Mouse (Mus musculus): Measurements from ENCODE around the gene 1700029I15Rik. TPM values are rescaled to one million over a fixed set of nuclear protein-coding genes. Genes with fewer than 3 reads are reported as not detected.

Gene 1700029I15Rik
- polyA plus RNA-seq, 1 experiment = 0.91 TPM

- Histone ChIP-seq H3K4me2 (ENCODE audit: low read depth) (no peak overlapping the region), H3K4me3 (no peak overlapping the region), H3K79me2 (ENCODE audit: control insufficient read depth, insufficient read depth) (peaks cover 10% of the 10 kb centered on the region), H3ac (ENCODE audit: control insufficient read depth, insufficient read length) (no peak overlapping the region), H3K36me3 (ENCODE audit: control insufficient read depth, insufficient read depth) (peaks cover 10% of the 10 kb centered on the region), H3K27me3 (ENCODE audit: control insufficient read depth, insufficient read depth, insufficient read length) (no peaks in the 10 kb centered on the region)
- TF ChIP-seq TCF3 (IDR thresholded peaks at IDR 0.05; ENCODE audit: insufficient read length, low read depth) (no peak), MYOG (IDR thresholded peaks at IDR 0.05; ENCODE audit: control insufficient read depth in 1 of 3, insufficient read depth in 1 of 3, insufficient read length in 2 of 3, low read depth in 2 of 3) (peak in 2 of 3 experiments; percentile 37 to 51), MYOD1 (IDR thresholded peaks at IDR 0.05; ENCODE audit: control insufficient read depth in 1 of 3, insufficient read length in 2 of 3, low read depth in 2 of 3) (peak in 2 of 3 experiments; percentile 56 to 65)
These were observed 2.4 kb upstream of the 1700029I15Rik start for GRCm38 (mm10) chr2:92379783-92380494.

DNA sequence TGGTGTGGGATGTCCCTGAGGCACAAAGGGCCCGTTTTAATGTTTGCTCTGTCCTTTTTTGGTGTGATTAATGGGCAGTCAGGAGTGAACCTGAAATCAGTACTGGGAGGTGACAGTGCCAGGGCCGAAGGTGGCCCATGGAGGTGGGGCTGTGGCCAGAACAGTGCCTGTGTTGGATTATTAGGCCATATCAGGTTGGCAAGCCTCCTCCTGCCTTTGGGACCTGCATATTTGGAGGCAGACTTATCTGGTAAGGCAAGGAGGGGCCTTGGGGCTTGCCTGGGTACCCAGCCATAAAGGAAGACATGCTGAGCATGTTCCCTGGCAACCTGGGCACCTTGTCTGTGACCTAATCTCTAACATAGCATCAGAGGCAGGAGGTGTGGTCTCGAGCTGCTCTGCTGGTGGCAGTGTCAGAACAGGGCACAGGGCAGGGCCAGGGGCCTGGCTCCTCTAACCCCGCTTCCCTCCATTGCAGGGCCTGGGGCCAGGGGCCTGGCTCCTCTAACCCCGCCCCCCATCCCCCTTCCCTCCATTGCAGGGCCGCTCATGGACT, 1.8 kb upstream of the 1700029I15Rik start:
- peaks cover 10% of the 10 kb centered on the region for H3K36me3 ChIP-seq (ENCODE audit: control insufficient read depth, insufficient read depth)
- no peak overlapping the region for H3ac ChIP-seq (ENCODE audit: control insufficient read depth, insufficient read length)
- TF ChIP-seq SRF (IDR thresholded peaks at IDR 0.05; ENCODE audit: control insufficient read depth, insufficient read length, low read depth) (no peak), MAX (IDR thresholded peaks at IDR 0.05; ENCODE audit: low read depth) (no peak), TCF12 (IDR thresholded peaks at IDR 0.05; ENCODE audit: insufficient read depth, poor library complexity, severe bottlenecking) (no peak), POLR2AphosphoS2 (IDR thresholded peaks at IDR 0.05; ENCODE audit: insufficient read length, low read depth) (no peak), TCF3 (IDR thresholded peaks at IDR 0.05; ENCODE audit: insufficient read length, low read depth) (no peak), CEBPB (IDR thresholded peaks at IDR 0.05; ENCODE audit: insufficient read depth, poor library complexity, severe bottlenecking) (no peak), MYOG (IDR thresholded peaks at IDR 0.05; ENCODE audit: control insufficient read depth in 1 of 3, insufficient read depth in 1 of 3, insufficient read length in 2 of 3, low read depth in 2 of 3) (no peak), POLR2A (IDR thresholded peaks at IDR 0.05; ENCODE audit: insufficient read length, low read depth) (no peak), MYOD1 (IDR thresholded peaks at IDR 0.05; ENCODE audit: control insufficient read depth in 1 of 3, insufficient read length in 2 of 3, low read depth in 2 of 3) (no peak), REST (IDR thresholded peaks at IDR 0.05; ENCODE audit: insufficient read depth, insufficient read length) (no peak), USF1 (IDR thresholded peaks at IDR 0.05; ENCODE audit: low read depth) (no peak), E2F4 (IDR thresholded peaks at IDR 0.05; ENCODE audit: insufficient read depth) (no peak)

DNA sequence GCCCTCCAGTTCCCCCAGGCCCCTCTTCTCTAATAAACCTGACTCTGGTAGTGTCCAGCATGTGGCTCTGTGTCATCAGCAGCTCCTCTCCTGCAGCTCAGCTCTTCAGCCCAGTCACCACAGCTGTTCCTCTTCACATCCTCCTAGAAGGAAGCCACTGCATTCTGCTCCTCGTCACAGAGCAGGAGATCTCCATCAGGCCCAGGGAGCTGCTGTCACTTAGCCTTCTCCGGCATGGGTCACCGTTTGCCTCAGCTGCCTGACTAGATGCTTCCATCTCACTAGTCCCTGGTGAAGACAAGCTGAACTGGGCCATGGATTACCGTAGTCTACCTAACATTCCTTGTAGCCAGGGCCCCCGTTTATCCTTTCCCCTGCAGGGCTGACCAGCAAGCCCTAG, 1.2 kb upstream of the 1700029I15Rik start:
- Histone ChIP-seq H3K4me3 (no peak overlapping the region), H3K79me2 (ENCODE audit: control insufficient read depth, insufficient read depth) (peaks cover 4% of the 10 kb centered on the region), H3K27me3 (ENCODE audit: control insufficient read depth, insufficient read depth, insufficient read length) (no peaks in the 10 kb centered on the region), H3ac (ENCODE audit: control insufficient read depth, insufficient read length) (no peak overlapping the region), H3K4me2 (ENCODE audit: low read depth) (no peak overlapping the region), H3K36me3 (ENCODE audit: control insufficient read depth, insufficient read depth) (peaks cover 10% of the 10 kb centered on the region)
- TF ChIP-seq E2F4 (IDR thresholded peaks at IDR 0.05; ENCODE audit: insufficient read depth) (no peak), MAX (IDR thresholded peaks at IDR 0.05; ENCODE audit: low read depth) (no peak), POLR2A (IDR thresholded peaks at IDR 0.05; ENCODE audit: insufficient read length, low read depth) (no peak), TCF12 (IDR thresholded peaks at IDR 0.05; ENCODE audit: insufficient read depth, poor library complexity, severe bottlenecking) (no peak), REST (IDR thresholded peaks at IDR 0.05; ENCODE audit: insufficient read depth, insufficient read length) (no peak), MYOD1 (IDR thresholded peaks at IDR 0.05; ENCODE audit: control insufficient read depth in 1 of 3, insufficient read length in 2 of 3, low read depth in 2 of 3) (no peak), CEBPB (IDR thresholded peaks at IDR 0.05; ENCODE audit: insufficient read depth, poor library complexity, severe bottlenecking) (no peak), TCF3 (IDR thresholded peaks at IDR 0.05; ENCODE audit: insufficient read length, low read depth) (no peak), SRF (IDR thresholded peaks at IDR 0.05; ENCODE audit: control insufficient read depth, insufficient read length, low read depth) (no peak), POLR2AphosphoS2 (IDR thresholded peaks at IDR 0.05; ENCODE audit: insufficient read length, low read depth) (no peak), USF1 (IDR thresholded peaks at IDR 0.05; ENCODE audit: low read depth) (no peak), MYOG (IDR thresholded peaks at IDR 0.05; ENCODE audit: control insufficient read depth in 1 of 3, insufficient read depth in 1 of 3, insufficient read length in 2 of 3, low read depth in 2 of 3) (no peak)

More for the DNA sequence above, 1.8 kb upstream of the 1700029I15Rik start:
- no peak overlapping the region for H3K4me2 ChIP-seq (ENCODE audit: low read depth)
- peaks cover 10% of the 10 kb centered on the region for H3K79me2 ChIP-seq (ENCODE audit: control insufficient read depth, insufficient read depth)
- H3K27me3 ChIP-seq (ENCODE audit: control insufficient read depth, insufficient read depth, insufficient read length) = no peaks in the 10 kb centered on the region
- H3K4me3 ChIP-seq = no peak overlapping the region

GRCm38 (mm10) chr2:92382759-92383158, 421 bp downstream of the 1700029I15Rik start:
- Histone ChIP-seq H3K4me3 (no peak overlapping the region), H3K79me2 (ENCODE audit: control insufficient read depth, insufficient read depth) (no peaks in the 10 kb centered on the region), H3K36me3 (ENCODE audit: control insufficient read depth, insufficient read depth) (peaks cover 10% of the 10 kb centered on the region), H3K4me2 (ENCODE audit: low read depth) (no peak overlapping the region), H3ac (ENCODE audit: control insufficient read depth, insufficient read length) (no peak overlapping the region), H3K27me3 (ENCODE audit: control insufficient read depth, insufficient read depth, insufficient read length) (no peaks in the 10 kb centered on the region)
- TF ChIP-seq POLR2A (IDR thresholded peaks at IDR 0.05; ENCODE audit: insufficient read length, low read depth) (no peak), USF1 (IDR thresholded peaks at IDR 0.05; ENCODE audit: low read depth) (no peak), REST (IDR thresholded peaks at IDR 0.05; ENCODE audit: insufficient read depth, insufficient read length) (no peak), SRF (IDR thresholded peaks at IDR 0.05; ENCODE audit: control insufficient read depth, insufficient read length, low read depth) (no peak), MAX (IDR thresholded peaks at IDR 0.05; ENCODE audit: low read depth) (no peak), TCF12 (IDR thresholded peaks at IDR 0.05; ENCODE audit: insufficient read depth, poor library complexity, severe bottlenecking) (no peak), MYOD1 (IDR thresholded peaks at IDR 0.05; ENCODE audit: control insufficient read depth in 1 of 3, insufficient read length in 2 of 3, low read depth in 2 of 3) (no peak), E2F4 (IDR thresholded peaks at IDR 0.05; ENCODE audit: insufficient read depth) (no peak), TCF3 (IDR thresholded peaks at IDR 0.05; ENCODE audit: insufficient read length, low read depth) (no peak), CEBPB (IDR thresholded peaks at IDR 0.05; ENCODE audit: insufficient read depth, poor library complexity, severe bottlenecking) (no peak), POLR2AphosphoS2 (IDR thresholded peaks at IDR 0.05; ENCODE audit: insufficient read length, low read depth) (no peak), MYOG (IDR thresholded peaks at IDR 0.05; ENCODE audit: control insufficient read depth in 1 of 3, insufficient read depth in 1 of 3, insufficient read length in 2 of 3, low read depth in 2 of 3) (no peak)

All from myocyte (in vitro differentiated cells).